Mouse (Mus musculus): ENCODE data around the gene Akip1.

The Akip1 gene

GRCm38 (mm10) chr7:109707023-109707785 lies 3.7 kb downstream of the Akip1 start:
- DNase-seq (ENCODE audit: low read depth, low spot score), result peak; percentile 39

GRCm38 (mm10) chr7:109708961-109709382 lies 5.5 kb downstream of the Akip1 start:
- peak; percentile 80 for DNase-seq (ENCODE audit: low read depth, low spot score)

DNA sequence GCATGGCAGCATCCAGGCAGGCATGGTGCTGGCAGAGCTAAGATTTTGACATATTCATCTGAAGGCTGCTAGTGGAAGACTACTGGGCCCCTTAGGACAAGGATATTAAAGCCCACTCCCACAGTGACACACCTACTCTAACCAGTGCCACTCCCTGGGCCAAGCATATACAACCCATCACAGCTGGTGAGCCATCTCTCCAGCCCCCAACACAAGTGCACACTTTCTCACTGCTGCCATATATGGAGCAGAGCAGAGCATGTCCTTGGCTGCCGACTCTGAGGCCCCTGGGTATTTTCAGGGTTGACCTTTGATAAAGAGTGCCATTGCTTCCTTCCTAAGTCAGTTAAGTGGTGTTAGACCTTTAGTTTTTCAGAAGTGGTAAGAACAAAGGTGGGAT lies 6.6 kb downstream of the Akip1 start:
- DNase-seq (ENCODE audit: low read depth, low spot score), result no peak

DNA sequence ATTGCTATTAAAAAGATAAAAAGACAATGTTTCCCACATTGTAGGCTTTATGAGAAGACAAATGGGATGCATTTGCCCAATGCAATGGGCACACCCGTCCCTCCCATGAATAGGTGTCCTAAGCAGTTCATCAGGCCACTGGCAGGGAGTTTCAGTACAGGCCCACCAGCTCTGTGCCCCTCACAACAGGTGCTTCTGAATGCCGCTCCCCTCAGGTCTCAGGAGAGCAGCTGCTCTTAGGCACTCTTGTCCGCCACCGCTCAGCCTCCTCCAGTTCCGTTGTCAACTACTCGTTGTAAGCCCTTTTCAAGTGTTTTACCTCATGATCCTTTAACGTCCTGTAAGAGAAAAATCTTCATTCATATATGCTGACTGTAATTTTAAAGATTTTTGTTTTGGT lies 8.7 kb downstream of the Akip1 start:
- DNase-seq (ENCODE audit: low read depth, low spot score), result no peak

GRCm38 (mm10) chr7:109713434-109713982 lies 10.0 kb downstream of the Akip1 start:
- DNase-seq (ENCODE audit: low read depth, low spot score), result no peak

DNA sequence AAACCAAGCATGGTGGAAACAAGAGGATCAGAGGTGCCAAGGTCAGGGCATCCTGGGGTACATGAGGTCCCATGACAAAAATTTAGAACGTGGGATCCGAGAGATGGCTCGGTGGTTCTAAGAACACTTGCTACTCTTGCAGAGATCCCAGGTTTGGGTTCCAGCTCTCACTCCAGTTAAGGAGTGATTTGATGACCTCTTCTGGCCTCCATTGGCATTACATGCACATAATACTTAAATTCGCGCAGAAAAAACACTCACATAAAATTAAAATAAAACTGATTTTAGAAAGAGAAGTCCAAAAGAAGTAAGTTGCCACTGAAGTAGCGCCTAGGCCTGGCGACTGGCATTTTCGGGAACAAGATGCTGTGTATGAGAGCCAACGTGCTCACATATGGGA lies 15.8 kb downstream of the Akip1 start:
- DNase-seq (ENCODE audit: low read depth, low spot score), result peak; percentile 34

DNA sequence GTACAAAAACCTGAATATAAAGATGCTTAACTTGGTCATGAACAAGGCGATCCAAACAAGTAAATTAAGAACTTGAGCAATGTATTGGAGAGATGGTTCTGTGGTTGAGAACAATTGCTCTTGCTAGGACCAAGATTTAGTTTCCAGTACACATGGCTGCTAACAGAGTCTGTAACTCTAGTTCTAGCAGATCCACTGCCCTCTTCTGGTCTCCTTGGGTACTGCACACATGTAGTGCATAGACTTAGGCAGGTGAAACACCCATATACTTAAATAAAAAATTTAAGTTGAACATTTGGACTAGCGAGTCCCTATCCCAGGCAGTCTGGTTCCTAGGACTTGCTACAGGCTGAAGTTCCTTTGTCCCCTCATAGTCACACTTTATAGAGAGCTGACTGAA lies 19.1 kb downstream of the Akip1 start:
- DNase-seq (ENCODE audit: low read depth, low spot score), result no peak

DNA sequence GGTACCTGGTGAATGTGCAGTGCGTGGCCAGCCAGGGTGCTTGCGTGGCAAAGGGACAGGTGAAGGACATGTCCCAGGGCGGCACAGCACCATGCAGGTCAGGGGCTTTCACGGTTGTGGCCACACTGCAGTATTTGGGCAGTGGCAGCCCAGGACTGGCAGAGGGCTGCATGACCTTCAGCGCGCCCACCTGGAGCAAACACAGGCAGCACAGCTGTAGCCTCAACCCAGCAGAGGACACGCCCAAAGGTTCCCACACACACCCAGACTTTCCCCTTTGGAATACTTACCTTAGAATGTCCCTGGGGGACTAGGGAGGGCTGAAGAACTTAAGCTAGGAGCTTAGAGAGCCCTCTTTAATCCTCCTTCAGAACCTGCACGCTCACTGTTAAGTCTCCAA lies 19.6 kb downstream of the Akip1 start:
- DNase-seq (ENCODE audit: low read depth, low spot score), result no peak

- DNase-seq (ENCODE audit: low read depth, low spot score), result no peak
Observed at GRCm38 (mm10) chr7:109723697-109724096, 20.2 kb downstream of the Akip1 start, which contains the start of gene BC051019. TSS of gene BC051019 (minus strand) at chr7:109723850.

GRCm38 (mm10) chr7:109731626-109732025 lies 28.1 kb downstream of the Akip1 start, which contains the start of gene Ascl3:
TSS of gene Ascl3 (minus strand) at chr7:109731726.
- DNase-seq (ENCODE audit: low read depth, low spot score), result no peak

DNA sequence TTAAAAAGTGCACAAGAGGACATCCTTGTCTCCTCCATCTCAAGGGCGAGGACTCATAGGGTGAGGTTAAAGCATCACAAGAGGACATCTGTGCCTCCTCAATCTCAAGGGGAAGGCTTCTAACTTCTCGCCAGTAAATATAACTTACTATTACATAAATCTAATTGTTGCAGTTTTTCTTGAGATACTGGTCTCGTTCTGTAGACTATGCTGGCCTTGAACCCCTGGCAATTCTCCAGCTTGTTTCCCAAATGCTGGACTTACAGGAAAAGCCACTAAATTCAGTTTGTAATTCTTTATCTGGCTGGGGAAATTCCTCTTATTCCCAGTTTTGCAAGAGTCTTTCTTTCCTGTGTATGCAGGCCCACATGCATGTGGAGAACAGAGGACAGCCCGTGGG lies 31.3 kb downstream of the Akip1 start:
- DNase-seq (ENCODE audit: low read depth, low spot score), result no peak

GRCm38 (mm10) chr7:109739822-109740370 lies 36.4 kb downstream of the Akip1 start:
- DNase-seq (ENCODE audit: low read depth, low spot score), result no peak

- no peak for DNase-seq (ENCODE audit: low read depth, low spot score)
Observed at GRCm38 (mm10) chr7:109741060-109741459, 37.6 kb downstream of the Akip1 start.

GRCm38 (mm10) chr7:109741703-109742102 lies 38.2 kb downstream of the Akip1 start:
- DNase-seq (ENCODE audit: low read depth, low spot score), result no peak

GRCm38 (mm10) chr7:109747747-109748146 lies 44.3 kb downstream of the Akip1 start:
- no peak for DNase-seq (ENCODE audit: low read depth, low spot score)

DNA sequence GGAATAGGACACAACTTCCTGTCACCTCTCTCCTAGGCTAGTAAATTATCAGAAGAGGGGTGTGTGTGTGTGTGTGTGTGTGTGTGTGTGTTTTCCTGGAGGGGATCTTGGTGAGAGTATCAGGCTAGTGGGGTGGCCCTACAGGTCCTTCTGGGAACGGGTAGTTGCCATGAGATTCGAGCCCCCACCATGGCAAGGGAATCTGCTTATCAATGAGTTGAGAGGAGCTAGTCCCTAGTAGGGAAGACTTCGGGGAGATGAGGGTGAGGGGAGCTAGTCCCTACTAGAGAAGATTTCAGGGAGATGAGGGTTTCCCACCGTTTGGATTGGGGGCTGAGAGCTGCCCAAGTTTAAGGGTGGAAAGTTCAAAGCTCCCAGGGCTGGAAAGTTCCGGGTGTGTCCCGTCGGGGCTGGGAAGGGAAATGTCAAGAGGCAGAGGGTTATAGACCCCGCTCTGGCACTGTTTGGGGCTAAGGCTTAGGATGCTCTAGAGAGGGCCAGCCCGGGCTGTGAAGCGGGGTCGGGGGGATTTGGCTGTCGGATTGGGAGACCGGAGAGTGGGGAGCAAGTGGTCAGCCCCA lies 48.0 kb downstream of the Akip1 start:
- no peak for DNase-seq (ENCODE audit: low read depth, low spot score)

GRCm38 (mm10) chr7:109752008-109752925 lies 48.8 kb downstream of the Akip1 start, which contains the start of gene Tmem9b:
TSS of gene Tmem9b (minus strand) at chr7:109752875.
- peak; percentile 63 for DNase-seq (ENCODE audit: low read depth, low spot score)

- DNase-seq (ENCODE audit: low read depth, low spot score), result no peak
Observed at GRCm38 (mm10) chr7:109754034-109754433, 50.5 kb downstream of the Akip1 start.

GRCm38 (mm10) chr7:109756291-109756690 lies 52.8 kb downstream of the Akip1 start:
- DNase-seq (ENCODE audit: low read depth, low spot score), result no peak

All from skeletal muscle tissue, adult 2 months (tissue).